Mouse (Mus musculus) neural tube, embryonic 14.5 days (tissue): ENCODE data around the gene Stub1. TPM values are rescaled to one million over a fixed set of nuclear protein-coding genes. Genes with fewer than 3 reads are reported as not detected.

Experiments
- ATAC-seq: fragments of 200-750 bp; cut with Nextera tagmentation; 2 replicates; pipeline ENCODE4 v1.8.0; 2017; ENCODE audit warnings: low read depth, mild to moderate bottlenecking, moderate TSS enrichment, moderate library complexity
- H3K27ac ChIP-seq: fragments of 300-500 bp; sonication (generic); 2 replicates; pipeline ENCODE4 v1.5.1; 2014; ENCODE audit warnings: low read depth, mild to moderate bottlenecking, control low read depth, low read length, moderate library complexity, mixed read lengths
- H3K27me3 ChIP-seq: fragments of 300-500 bp; sonication (generic); 2 replicates; pipeline ENCODE4 v1.6.1; 2014; ENCODE audit warnings: low read length; ENCODE audit not compliant: control insufficient read depth, insufficient read depth
- H3K36me3 ChIP-seq: fragments of 300-500 bp; sonication (generic); 2 replicates; pipeline ENCODE4 v1.6.1; 2014; ENCODE audit warnings: low read length, mixed read lengths; ENCODE audit not compliant: control insufficient read depth, insufficient read depth
- H3K4me1 ChIP-seq: fragments of 300-500 bp; sonication (generic); 2 replicates; pipeline ENCODE4 v1.6.1; 2014; ENCODE audit warnings: low read length; ENCODE audit not compliant: control insufficient read depth, insufficient read depth
- H3K4me2 ChIP-seq: fragments of 300-500 bp; sonication (generic); 2 replicates; pipeline ENCODE4 v1.6.1; 2014; ENCODE audit warnings: mild to moderate bottlenecking, low read depth, low read length, control low read depth
- H3K4me3 ChIP-seq: fragments of 300-500 bp; sonication (generic); 2 replicates; pipeline ENCODE4 v1.5.1; 2014; ENCODE audit warnings: low read depth, low read length, control low read depth, mixed read lengths
- H3K9ac ChIP-seq: fragments of 300-500 bp; sonication (generic); replicated peaks from 2 replicates; pipeline ENCODE4 v1.6.1; 2014; ENCODE audit warnings: low read depth, mild to moderate bottlenecking, control low read depth, low read length, mixed read lengths
- H3K9me3 ChIP-seq: fragments of 300-500 bp; sonication (generic); 2 replicates; pipeline ENCODE4 v1.6.1; 2016; ENCODE audit warnings: low read length; ENCODE audit not compliant: control insufficient read depth
- WGBS: fragments of 180-500 bp; shearing (Covaris S2); extraction: QIAGEN DNeasy Blood & Tissue Kit; methylation state at CpG from one replicate; pipeline ENCODE4 v1.1.7; 2014; 5-methylcytosine and 5-hydroxymethylcytosine counted together
- polyA plus RNA-seq: library from polyadenylated mRNA; unstranded; fragments of >200 nt; fragmentation: Nextera tagmentation; extraction: Ambion mirVana; gene quantifications from 2 replicates; pipeline ENCODE4 v1.2.1, GENCODE M21; 2014

Gene Stub1
- polyA plus RNA-seq, 1 experiment from 2014 or later = 351 TPM

GRCm38 (mm10) chr17:25828712-25829557, 4.3 kb downstream of the Stub1 start, which contains the start of gene Jmjd8:
Gene Jmjd8, plus strand, starts transcription at chr17:25828867.
- Histone ChIP-seq H3K36me3 (peaks cover 20% of the 10 kb centered on the region), H3K4me3 (peak within 1 kb of the TSS; percentile 59), H3K27ac (peak within 1 kb of the TSS; percentile 86), H3K4me1 (peaks cover 58% of the 10 kb centered on the region), H3K4me2 (peak within 1 kb of the TSS; percentile 96), H3K27me3 (no peaks in the 10 kb centered on the region), H3K9ac (peak within 1 kb of the TSS; percentile 74), H3K9me3 (no peaks in the 10 kb centered on the region)
- peak; percentile 48; the same call in 1 of the 2 replicates for ATAC-seq
- WGBS = 3% methylated on average over 32 of the region's 32 CpGs

GRCm38 (mm10) chr17:25828223-25828594, 5.0 kb downstream of the Stub1 start:
- peaks cover 54% of the 10 kb centered on the region for H3K4me1 ChIP-seq
- peak overlapping the region; percentile 96 for H3K4me2 ChIP-seq
- WGBS = 85% methylated on average over 8 of the region's 8 CpGs
- peak overlapping the region; percentile 59 for H3K4me3 ChIP-seq
- H3K9ac ChIP-seq = peak overlapping the region; percentile 37
- H3K36me3 ChIP-seq = peaks cover 20% of the 10 kb centered on the region
- ATAC-seq = no peak
- H3K27me3 ChIP-seq = no peaks in the 10 kb centered on the region
- H3K27ac ChIP-seq = peak overlapping the region; percentile 86
- no peaks in the 10 kb centered on the region for H3K9me3 ChIP-seq

GRCm38 (mm10) chr17:25827546-25828222, 5.5 kb downstream of the Stub1 start:
- H3K4me3 ChIP-seq = no peak overlapping the region
- no peak for ATAC-seq
- H3K4me2 ChIP-seq = peak overlapping the region; percentile 96; the same call in 1 of the 2 replicates
- WGBS = 85% methylated on average over 22 of the region's 22 CpGs
- H3K9me3 ChIP-seq = no peaks in the 10 kb centered on the region
- H3K4me1 ChIP-seq = peaks cover 54% of the 10 kb centered on the region
- H3K27me3 ChIP-seq = no peaks in the 10 kb centered on the region
- H3K36me3 ChIP-seq = peaks cover 20% of the 10 kb centered on the region
- no peak overlapping the region for H3K27ac ChIP-seq
- H3K9ac ChIP-seq = peak overlapping the region; percentile 37

- H3K36me3 ChIP-seq = peaks cover 20% of the 10 kb centered on the region
- no peaks in the 10 kb centered on the region for H3K9me3 ChIP-seq
- H3K9ac ChIP-seq = no peak overlapping the region
- no peak overlapping the region for H3K4me2 ChIP-seq
- ATAC-seq = no peak
- no peaks in the 10 kb centered on the region for H3K27me3 ChIP-seq
- H3K4me1 ChIP-seq = peaks cover 53% of the 10 kb centered on the region
- WGBS = 96% methylated on average over 13 of the region's 13 CpGs
- H3K4me3 ChIP-seq = no peak overlapping the region
- H3K27ac ChIP-seq = no peak overlapping the region
Observed at GRCm38 (mm10) chr17:25827011-25827410, 6.2 kb downstream of the Stub1 start.

GRCm38 (mm10) chr17:25825984-25826570, 7.1 kb downstream of the Stub1 start:
- Histone ChIP-seq H3K9ac (no peak overlapping the region), H3K4me3 (no peak overlapping the region), H3K4me1 (peaks cover 44% of the 10 kb centered on the region), H3K27ac (no peak overlapping the region), H3K9me3 (no peaks in the 10 kb centered on the region), H3K27me3 (no peaks in the 10 kb centered on the region), H3K36me3 (peaks cover 15% of the 10 kb centered on the region), H3K4me2 (no peak overlapping the region)
- WGBS = 94% methylated on average over 27 of the region's 27 CpGs
- ATAC-seq = no peak

GRCm38 (mm10) chr17:25825311-25825710, 7.9 kb downstream of the Stub1 start:
- peaks cover 8% of the 10 kb centered on the region for H3K36me3 ChIP-seq
- H3K4me1 ChIP-seq = peaks cover 37% of the 10 kb centered on the region
- H3K27me3 ChIP-seq = no peaks in the 10 kb centered on the region
- H3K9ac ChIP-seq = no peak overlapping the region
- H3K9me3 ChIP-seq = no peaks in the 10 kb centered on the region
- H3K4me3 ChIP-seq = no peak overlapping the region
- no peak overlapping the region for H3K27ac ChIP-seq
- ATAC-seq = no peak
- 91% methylated on average over 6 of the region's 6 CpGs for WGBS
- H3K4me2 ChIP-seq = no peak overlapping the region

GRCm38 (mm10) chr17:25824362-25825142, 8.7 kb downstream of the Stub1 start:
- 74% methylated on average over 17 of the region's 17 CpGs for WGBS
- peak overlapping the region; percentile 63; the same call in 1 of the 2 replicates for H3K9ac ChIP-seq
- H3K27ac ChIP-seq = no peak overlapping the region
- ATAC-seq = no peak
- peaks cover 30% of the 10 kb centered on the region for H3K4me1 ChIP-seq
- peaks cover 10% of the 10 kb centered on the region; the same call in 1 of the 2 replicates for H3K36me3 ChIP-seq
- H3K4me2 ChIP-seq = peak overlapping the region; percentile 99
- H3K27me3 ChIP-seq = no peaks in the 10 kb centered on the region
- H3K9me3 ChIP-seq = no peaks in the 10 kb centered on the region
- H3K4me3 ChIP-seq = peak overlapping the region; percentile 54

- Histone ChIP-seq H3K9ac (peak within 1 kb of the TSS; percentile 63), H3K27me3 (0 out of 2 replicates have a peak, but pooled peaks cover under 1% of the 10 kb centered on the region), H3K36me3 (peaks cover 11% of the 10 kb centered on the region; the same call in 1 of the 2 replicates), H3K4me3 (peak within 1 kb of the TSS; percentile 54), H3K27ac (peak within 1 kb of the TSS; percentile 53), H3K4me2 (peak within 1 kb of the TSS; percentile 99), H3K9me3 (no peaks in the 10 kb centered on the region), H3K4me1 (peaks cover 26% of the 10 kb centered on the region)
- 0% methylated on average over 18 of the region's 18 CpGs for WGBS
- ATAC-seq = peak; percentile 75
Observed at GRCm38 (mm10) chr17:25823452-25823851, 9.8 kb downstream of the Stub1 start, which contains the start of gene Wdr24. Gene Wdr24, plus strand, starts transcription at chr17:25823627.
